Mouse (Mus musculus) spleen, postnatal 4 days (tissue): Measurements from ENCODE around the gene Pea15a.
A peak's percentile ranks its signal among the peaks of the same experiment; 100 is the strongest.
"Not testable (repeated sequence)": the region's sequence is repeated elsewhere in the genome, so short reads cannot be mapped to it uniquely, and the experiment has no call there.

Source experiments
- DNase-seq, 2 experiments: peaks; one replicate each; pipeline ENCODE4 v3.0.0; 2022; ENCODE audit warnings: low spot score in 2 of 2

The Pea15a gene

DNA sequence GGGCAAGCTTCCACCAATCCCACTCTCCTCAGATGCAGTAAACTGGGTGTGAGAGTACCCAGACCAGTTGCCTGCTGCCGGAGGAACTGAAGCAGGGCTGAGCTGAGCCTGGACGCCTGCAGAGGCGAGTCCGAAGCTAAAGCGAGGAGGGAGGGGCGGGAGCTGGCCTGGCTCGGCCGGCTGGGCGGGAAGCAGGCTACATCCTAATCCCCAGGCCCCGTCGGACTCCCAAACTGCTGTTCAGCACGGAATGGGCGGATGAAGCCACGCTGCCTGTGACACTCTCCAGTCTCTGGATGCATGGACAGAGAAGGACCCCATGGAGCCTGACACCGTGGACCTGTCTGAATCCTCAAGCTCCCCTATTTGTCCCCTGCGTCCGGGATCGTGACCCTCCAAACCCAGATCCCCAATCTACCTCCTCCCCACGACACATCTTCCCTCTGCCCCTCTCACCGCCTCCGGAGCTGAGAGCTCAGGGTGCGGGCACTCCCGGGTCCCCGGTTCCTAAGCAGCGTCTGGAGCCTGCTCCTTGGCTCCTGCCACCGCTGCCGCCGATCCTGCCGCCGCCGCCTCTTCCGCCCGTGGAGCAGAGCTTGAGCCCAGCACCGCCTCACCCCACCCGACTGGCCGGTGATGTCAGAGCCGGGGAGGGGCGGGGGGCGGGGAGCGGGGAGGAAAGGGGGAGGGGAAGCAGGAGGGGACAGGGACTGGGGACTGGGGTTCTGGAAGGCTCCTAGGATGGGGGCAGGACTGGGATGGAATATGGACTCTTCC lies at the start of gene Pea15a:
Pea15a (minus strand) TSS at position 664 of the 777 bp plus-strand sequence.
- peak; percentile 53 to 76 for DNase-seq

DNA sequence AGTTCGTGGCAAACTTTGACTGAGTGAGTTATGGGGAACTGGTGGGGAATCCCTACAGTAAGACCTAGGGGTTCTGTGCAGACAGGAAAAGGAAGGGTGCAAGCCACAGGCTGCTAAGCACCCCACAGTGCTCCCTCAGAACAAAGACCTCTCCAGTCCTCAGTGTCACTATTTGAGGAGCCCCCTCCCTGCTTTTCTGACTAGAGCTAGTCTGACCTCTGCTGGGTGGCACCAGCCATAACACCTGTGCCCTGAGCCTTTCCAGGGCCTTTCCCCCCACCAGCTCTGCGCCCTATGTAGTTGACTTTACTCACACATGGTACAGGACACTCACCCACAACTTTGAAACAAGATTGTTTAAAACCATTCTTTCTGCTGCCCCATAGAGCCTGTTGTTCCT lies 41.1 kb upstream of the Pea15a start:
- DNase-seq = no peak

DNA sequence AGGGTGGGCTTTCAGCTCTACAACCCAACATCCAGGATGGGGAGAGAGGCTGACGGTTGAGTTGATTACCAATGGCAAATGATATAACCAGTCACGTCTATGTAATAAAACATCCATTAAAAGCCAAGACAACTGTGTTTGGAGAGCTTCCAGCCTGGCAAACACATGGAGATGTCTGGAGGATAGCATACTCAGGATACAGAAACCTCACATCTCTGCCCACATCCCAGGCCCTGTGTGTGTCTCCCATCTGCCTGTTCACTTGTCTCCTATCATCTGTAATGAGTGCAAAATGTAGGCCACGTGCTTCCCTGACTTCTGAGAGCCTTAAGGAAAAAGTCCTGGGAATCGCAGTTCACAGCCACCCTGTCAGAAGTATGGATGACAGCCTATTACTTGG lies 40.6 kb upstream of the Pea15a start:
- no peak for DNase-seq

DNA sequence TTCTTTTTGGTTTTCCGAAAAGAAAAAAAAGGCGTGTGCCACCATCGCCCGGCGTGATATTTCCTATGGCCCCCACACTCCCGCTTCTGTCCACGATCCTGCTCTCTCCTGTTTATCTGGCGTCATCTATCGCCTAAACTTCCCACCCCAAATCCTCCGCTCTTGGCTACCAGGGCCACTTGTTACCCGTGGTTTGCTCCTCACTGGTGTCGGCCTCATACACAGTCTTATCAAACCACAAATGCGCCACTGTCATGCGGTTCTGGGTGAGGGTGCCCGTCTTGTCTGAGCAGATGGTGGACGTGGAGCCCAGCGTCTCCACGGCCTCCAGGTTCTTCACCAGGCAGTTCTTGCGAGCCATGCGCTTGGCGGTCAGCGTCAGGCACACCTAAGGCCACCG lies 38.0 kb upstream of the Pea15a start:
- DNase-seq = not testable (repeated sequence)

DNA sequence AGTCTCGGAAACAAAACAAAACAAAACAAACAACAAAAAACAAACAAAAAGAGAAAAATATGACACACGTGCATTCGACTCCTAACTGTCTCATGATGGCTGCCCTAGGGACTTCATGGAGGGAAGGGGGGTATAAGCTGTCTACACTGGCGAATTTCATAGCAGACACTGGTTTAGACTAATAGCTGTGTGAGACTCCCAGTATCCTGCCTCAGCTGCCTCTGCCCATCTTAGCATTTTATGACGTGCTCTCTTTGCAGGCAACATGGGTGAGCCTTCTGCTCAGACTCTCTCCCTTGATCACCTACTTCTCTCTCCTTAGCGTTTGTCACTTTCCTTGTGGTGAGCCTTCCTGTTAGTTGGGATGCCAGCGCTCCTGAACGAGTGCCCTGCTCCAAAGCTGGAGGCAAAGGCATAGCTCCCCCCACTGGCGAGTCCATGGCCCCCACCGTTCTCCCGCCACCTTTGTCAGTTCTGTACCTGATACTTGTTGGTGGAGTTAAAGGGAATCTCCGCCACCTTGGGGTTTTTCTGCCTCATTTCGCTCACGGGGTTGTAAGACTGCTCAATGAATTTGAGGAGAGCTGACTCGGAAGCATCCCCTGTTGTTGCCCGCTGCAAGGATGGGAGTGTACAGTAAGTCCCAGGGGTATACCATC lies 37.1 kb upstream of the Pea15a start:
- no peak for DNase-seq

DNA sequence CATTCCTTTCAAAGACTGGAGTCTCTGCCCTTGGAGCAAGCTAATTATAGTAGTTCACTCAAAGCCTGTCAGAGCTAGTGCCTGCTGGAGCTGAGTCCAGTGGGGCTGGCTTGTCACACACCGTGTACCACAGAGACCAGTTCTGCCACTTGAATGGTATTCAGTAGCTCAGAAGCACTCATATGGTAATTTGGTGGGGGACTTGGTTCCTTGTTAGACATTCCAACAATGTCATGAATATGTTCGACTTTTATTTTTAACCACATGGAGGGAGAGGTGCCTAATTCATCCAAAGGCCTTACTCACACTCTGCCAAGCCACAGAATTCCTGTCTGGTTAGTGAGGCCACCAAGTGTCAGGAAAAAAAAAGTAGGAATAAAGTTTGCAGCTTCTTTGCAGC lies 35.8 kb upstream of the Pea15a start:
- no peak for DNase-seq

DNA sequence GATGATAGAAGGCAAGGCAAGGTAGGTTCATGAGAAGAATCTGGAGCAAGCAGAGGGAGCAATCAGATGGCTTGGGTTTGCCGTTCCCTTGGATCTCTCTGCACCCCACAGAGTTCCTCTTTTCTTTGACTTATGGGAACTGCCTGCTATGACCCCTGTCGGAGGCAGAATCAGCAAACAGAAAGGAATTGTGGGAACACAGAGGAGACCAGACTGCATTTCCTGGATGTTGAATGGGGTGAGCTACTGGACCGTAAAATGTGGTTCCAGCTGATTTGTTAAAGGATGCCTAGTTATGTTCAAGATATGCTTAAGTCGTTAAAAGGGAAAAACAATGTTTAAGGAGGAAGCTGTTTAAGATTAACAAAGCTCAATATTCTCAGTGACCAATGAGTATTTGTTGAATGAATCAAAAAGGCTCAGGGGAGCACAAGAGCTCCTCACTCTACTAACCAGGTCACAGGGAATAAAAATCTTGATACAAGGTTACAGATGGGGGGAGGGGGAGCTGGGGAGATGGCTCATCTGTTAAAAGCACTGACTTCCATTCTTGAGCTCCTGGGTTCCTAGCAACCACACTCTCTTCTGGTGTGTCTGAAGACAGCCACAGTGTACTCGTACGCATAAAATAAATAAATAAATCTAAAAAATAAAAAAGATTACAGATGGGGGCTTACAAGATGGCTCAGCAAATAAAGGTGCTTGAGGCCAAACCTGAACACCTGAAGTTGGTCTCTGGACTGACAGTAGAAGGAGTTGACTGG lies 34.5 kb upstream of the Pea15a start:
- no peak for DNase-seq

DNA sequence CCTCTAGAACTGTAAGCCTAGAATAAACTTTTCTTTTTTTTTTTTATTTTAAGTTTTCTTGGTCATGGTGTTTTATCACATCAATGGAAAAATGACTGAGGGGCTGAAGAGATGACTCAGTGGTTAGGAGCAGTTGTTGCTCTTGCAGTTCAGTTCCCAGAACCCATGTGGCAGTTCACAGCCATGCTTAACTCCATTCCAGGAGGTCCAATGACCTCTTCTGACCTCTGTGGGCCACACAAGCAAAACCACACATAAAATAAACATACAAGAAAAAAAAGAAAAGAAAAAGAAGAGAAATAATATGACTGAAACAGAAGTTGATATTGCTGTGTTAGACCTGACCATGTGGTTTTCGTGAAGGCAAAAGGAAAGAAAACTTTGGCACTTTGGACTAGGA lies 22.6 kb upstream of the Pea15a start:
- DNase-seq = no peak

DNA sequence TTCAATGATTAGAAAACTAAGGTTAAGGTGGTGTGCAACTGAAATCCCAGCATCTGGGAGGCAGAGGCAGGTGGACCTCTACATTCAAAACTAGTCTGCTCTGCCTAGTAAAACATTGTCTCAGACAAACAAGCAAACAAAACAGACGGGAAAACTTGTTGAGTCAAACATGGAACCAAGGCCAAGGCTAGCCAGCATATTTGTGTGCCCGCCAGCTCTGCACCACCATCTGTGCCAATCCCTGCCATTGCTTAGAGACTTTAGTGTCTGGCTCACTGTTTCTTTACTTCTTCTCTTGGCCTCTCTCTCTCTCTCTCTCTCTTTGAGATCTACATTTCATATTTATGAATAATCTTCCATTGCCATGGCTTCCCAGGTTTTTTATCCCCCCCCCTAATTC lies 21.6 kb upstream of the Pea15a start:
- no peak for DNase-seq

DNA sequence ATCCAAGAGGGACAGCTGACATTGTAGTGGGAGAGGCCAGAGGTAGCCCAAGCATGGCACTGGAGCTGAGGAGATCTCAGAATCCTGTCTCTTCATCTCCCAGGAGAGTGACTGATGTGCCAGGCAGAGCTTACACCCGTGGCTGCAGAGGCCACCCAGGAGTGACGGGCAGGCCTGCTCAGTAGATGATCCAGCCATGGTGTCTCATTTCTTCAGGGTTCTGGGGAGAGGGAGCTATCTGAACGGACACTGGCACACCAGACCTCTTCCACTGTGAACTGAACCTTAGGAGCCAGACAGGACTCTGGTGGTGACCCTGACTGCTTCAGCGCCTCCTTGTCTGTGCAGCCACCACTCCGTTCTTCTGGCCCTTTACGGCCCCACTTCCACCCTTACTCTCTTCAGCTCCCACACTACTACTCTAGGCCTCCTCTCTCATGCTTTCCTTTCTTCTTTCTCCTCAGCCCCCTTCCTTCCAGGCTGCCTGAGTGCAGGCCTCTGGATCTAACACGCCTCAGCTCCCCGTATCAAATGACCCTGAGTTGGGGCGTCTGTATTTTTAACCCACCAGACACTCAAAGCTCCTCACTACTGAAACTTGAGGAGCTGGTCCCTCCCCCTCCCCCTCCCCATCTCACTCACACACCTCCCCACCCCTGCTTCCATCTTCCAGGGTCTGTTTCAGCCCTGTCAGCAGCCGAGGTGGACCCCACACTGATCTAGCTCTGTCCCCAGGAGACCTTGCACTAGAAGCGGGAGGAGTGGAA lies 14.9 kb upstream of the Pea15a start:
- no peak for DNase-seq

DNA sequence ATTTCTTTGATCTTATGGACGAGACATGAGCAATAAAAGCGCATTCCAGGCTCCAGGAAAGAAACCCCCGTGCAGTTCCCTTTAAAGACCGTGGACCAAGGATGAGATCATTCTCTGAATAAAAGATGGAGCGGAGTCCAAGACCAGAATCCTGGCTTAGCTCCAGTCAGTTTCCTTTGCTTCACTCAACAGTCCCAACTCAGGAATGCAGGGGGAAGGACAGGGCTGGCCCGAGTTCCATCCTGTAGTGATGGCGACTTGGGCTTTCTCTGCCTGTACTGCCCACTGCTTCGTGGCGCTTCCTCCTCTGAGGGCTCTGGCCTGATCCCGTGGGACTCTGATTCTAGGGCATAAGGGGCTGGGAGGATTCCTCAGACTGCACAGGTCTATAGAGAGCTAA lies 13.8 kb upstream of the Pea15a start:
- no peak for DNase-seq

DNA sequence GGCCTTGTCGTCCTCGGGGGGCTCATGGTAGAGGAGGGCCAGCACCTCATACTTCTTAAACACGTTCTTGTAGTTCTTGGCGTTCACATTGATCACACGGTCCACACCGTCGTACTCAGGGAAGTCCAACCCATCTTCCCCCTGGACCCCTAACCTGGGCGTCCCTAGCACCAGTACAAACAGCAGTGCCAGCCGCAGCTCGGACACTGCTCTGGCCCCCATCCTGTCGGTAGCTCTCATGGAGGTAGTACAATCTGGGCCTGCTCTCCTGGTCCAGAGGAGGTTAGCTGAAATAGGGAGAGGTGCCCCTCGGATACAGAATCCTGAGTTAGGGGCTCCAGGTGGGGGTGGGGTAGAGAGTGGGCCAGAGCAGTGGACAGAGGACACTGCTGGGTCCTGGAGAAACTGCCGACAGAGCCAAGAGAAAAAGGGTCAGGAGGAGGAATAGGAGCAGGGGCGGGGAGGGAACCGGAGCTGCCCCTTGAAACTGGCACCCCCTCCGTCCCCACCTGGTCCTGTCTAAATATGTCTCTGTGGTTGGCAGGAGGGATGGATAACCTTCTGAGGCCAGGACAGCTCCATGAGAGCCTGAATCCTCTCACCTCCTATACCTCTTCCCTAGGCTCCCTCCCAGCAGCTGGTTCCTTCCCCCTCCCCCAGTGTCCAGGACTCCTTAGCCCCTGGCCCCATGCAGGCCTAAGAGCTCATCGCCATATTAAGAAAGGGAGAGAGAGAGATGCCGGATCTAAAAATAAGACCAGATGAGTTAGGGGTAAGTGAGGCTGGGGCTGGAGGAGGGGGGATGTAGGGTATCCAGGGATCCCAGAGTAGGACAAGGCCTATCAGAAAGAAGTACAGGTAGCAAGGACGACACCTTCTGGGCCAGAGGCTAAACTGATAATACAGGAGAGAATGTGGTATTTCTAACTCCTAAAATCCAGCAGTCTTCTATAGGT lies 13.1 kb upstream of the Pea15a start, which contains the start of gene Casq1:
Casq1 (minus strand) TSS at position 418 of the 956 bp plus-strand sequence.
- no peak for DNase-seq

DNA sequence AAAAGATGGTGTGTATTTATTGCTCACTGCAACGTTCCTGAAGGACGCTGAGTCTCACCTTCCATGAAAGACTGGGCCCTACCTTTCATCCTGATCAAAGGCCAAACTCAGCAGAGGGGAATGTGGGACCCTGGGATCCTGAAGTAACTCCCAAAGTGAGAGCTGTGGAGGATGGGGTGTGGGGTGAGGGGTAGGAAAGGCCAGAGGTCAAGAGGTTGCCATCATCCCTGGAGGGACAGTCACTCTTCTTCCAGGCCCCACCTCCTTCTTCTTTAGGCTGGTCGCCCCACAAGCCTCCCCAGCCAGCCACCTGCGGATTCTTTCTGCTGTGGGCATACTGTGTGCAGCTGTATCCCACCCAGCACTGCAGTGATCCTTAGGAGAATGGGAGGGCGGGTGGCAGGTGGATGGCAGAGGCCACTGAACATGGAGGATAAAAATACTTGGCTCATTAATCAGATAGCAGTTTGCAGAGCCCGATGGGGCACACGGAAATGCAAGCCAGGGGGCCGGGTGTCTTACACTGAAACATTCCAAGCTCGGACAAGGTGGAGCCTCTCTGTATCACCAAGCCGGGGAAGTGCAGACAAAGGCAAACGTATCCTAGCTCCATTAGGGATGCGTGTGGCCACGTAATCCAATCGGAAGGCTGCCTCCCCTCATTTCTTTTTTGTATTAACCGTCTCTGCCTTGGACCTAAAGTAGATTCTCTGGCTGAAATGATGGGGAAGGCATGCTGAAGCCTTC lies 11.7 kb upstream of the Pea15a start:
- no peak for DNase-seq

DNA sequence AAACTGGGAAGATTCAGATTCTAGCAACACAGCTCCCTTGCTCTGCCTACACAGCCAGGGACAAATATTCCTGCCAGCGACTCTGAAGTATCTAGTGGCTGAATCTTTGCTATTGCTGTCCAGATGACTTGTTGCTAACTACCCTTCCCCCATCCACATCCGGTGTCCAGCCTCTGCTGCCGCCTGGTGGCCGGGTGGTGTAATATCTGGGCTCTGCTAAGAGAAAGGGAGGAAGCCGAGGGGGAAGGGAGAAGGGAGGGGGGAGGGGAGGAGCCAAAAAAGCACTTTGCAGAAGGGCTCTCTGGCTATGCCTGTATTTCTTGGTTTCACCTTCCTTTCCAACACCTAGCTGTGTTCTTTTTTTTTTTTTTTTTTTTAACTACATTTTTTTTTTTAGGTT lies 10.5 kb upstream of the Pea15a start:
- peak; percentile 88 to 96 for DNase-seq

DNA sequence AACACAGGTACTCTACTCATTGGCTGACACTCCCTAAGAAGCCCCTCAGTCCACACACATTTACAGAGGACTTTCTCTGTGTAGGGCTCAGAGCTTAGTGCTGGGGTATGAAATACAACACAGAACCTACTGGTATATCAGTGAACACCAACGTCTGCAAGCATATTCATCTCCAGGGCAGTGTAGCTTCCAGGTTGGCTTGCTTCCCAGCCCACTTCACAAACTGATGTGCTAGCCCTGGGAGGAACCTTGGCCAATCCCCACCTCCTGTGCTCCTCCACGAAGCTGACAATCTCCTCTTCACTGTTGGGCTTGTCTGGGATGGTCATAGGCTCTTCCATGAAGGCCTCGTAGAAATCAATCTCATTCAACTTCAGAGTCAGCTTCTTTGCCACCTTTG lies 8.1 kb upstream of the Pea15a start:
- DNase-seq = no peak

DNA sequence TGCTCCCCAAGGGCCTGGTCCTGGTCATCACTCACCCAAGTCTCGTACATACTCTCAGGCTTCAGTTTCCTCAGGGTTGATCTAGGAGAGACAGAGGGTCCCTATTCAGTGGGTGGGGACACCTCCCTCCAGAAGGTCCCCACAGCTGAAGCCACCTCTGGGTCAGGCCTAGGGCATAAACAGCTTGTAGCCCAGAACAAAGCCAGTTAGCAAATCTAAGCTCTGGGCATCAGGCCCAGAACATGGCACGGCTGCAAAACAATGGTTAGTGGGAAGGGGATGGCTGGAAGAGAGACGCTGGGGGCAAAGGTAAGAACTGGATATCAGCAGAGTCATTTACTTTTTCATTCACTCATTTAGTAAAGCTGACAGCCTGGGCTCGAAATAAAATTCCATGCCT lies 7.2 kb upstream of the Pea15a start:
- no peak for DNase-seq

DNA sequence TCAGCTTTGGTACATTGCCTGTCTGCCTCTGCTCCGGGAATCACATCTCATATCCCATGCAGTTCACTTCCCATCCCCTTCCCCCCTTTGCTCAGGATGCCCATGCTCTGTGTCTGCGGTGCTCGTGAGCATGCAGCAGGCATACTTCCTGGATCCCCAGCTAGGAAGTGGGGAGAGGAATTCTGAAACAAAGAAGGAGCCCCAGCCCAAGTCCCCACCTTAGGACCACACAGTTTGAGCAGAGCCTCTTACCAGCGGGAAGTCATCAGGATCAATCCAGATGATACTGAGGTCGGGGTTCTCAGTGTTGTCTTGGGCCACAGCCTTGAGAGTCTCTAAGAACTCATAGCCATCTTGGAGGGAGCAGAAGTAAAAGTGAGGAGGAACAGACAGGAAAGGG lies 6.2 kb upstream of the Pea15a start:
- DNase-seq = no peak

DNA sequence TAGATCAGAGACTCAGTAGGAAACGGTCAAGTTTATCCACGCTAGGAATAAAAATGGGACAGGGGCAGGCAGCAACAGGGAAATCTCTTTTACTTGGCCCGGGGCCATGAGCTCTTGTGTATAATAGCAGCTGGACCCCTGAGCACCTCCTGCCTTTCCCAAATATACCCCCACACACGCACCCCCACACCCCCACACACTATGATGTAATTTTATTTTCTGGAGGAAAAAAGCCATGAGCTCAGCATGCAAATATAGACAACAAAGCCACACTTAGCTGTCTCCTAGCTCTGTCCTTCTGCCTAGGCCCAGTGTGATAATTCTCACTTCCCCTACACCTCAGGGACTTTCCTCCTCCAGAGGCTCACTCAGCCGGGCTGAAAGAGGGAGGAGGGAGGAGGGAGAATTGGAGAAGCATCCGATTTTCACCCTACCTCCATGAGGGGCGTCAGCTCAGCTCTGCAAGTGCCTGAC lies 544 bp upstream of the Pea15a start:
- DNase-seq = no peak

DNA sequence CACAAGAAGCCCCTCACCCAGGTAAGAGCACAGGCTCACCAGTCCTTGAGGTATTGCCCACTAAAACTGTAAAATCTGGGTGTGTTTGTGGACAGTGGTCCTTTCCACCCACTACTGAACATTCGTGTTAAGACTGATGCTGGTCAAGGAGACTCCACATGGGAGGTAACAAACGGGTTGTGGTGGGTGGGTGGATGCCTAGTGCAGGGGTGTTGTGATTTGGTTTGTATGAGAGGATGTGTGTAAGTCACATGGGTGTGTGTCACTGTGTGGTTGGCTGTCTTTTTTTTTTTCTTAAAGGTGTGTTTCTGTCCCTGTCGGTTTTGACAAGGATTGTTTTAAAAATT lies 890 bp downstream of the Pea15a start:
- no peak for DNase-seq
